ENCODE assay signal across 29 mouse cellular contexts in genomic region chr14:61516471-61517426, GRCm38 (mm10). TPM values are rescaled to one million over a fixed set of nuclear protein-coding genes. Genes with fewer than 3 reads are reported as not detected.
DNase-seq lines count a peak whose midpoint lies in the region; ATAC-seq and TF ChIP-seq lines count a peak whose summit lies in the region.
"Had no signal": no experiment of that assay in that cellular context is flagged by ENCODE, and none has a peak within 500 bp of the region (broad histone marks: within the 10 kb centered on the region; RNA-seq: fewer than 3 reads in every experiment).

No protein-coding gene starts in this region.

- ATAC-seq in liver, embryonic 13.5 days (ENCODE audit: low read depth): peak; percentile 89
- ATAC-seq: CD4-positive, CD25-positive, alpha-beta regulatory T cell, adult 4 months; forebrain, embryonic 13.5 days; hindbrain, postnatal 0 days; intestine, embryonic 15.5 days; midbrain, embryonic 15.5 days had no signal

- H3K79me2 ChIP-seq in MEL (ENCODE audit: control insufficient read depth, insufficient read depth, low read length, poor library complexity) (no peaks in the 10 kb centered on the region), macrophage (ENCODE audit: inconsistent target) (no peaks in the 10 kb centered on the region)

- no peaks in the 10 kb centered on the region for H3K9me3 ChIP-seq in MEL (replicated peaks; ENCODE audit: insufficient read depth, low read length)
- no peaks in the 10 kb centered on the region for H3K9me3 ChIP-seq in liver, embryonic 13.5 days (replicated peaks)
- H3K9me3 ChIP-seq: forebrain, embryonic 13.5 days; heart, embryonic 10.5 days; heart, embryonic 15.5 days; hindbrain, embryonic 12.5 days; intestine, embryonic 15.5 days; midbrain, embryonic 15.5 days; neural tube, embryonic 15.5 days had no signal

- WGBS in liver, embryonic 13.5 days (ENCODE audit: insufficient replicate concordance): 38% methylated on average over 9 of the region's 9 CpGs
- WGBS in macrophage (ENCODE audit: missing documents): 87% methylated on average over 9 of the region's 9 CpGs

- DNase-seq in MEL (ENCODE audit: low read depth, low spot score): peak; percentile 65
- peak; percentile 20 for DNase-seq in c-Kit-positive CD71-positive TER-119-negative erythroid progenitor cells, embryonic 14.5 days (ENCODE audit: low read depth)
- peak; percentile 26 for DNase-seq in liver, embryonic 13.5 days
- no peak for DNase-seq in adrenal gland, adult 18-20 months (ENCODE audit: low spot score in 2 of 2)
- no peak for DNase-seq in retina, postnatal 1 day
- no peak for DNase-seq in right cerebral cortex, postnatal 25 days
- no peak for DNase-seq in frontal cortex, postnatal 14 days (ENCODE audit: low spot score in 2 of 2)
- DNase-seq: adrenal gland, postnatal 10 days; cerebellum, adult 9-10 months; cerebellum, postnatal 36 days; gastrocnemius, postnatal 14 days; heart, adult 11 months; kidney, adult 8-10 months; layer of hippocampus, postnatal 36 days; left cerebral cortex, postnatal 4 days; lung, embryonic 14.5 days; lung, postnatal 14 days; thymus, postnatal 25 days had no signal

- peak overlapping the region; percentile 11; the same call in 1 of the 2 replicates for H3K9ac ChIP-seq in MEL (ENCODE audit: control insufficient read depth, low read depth, low read length, poor library complexity, severe bottlenecking)
- no peak overlapping the region for H3K9ac ChIP-seq in liver, embryonic 13.5 days
- H3K9ac ChIP-seq: forebrain, embryonic 13.5 days; heart, embryonic 15.5 days; hindbrain, embryonic 12.5 days; intestine, embryonic 15.5 days; lung, embryonic 14.5 days; midbrain, embryonic 15.5 days; neural tube, embryonic 15.5 days had no signal

- H3K27ac ChIP-seq in MEL (ENCODE audit: control insufficient read depth, low read depth, low read length) (peak overlapping the region; percentile 46), macrophage (peak overlapping the region; percentile 89; the same call in 1 of the 2 replicates)
- peak overlapping the region; percentile 72 for H3K27ac ChIP-seq in liver, embryonic 13.5 days
- H3K27ac ChIP-seq: forebrain, embryonic 13.5 days; heart, embryonic 10.5 days; heart, embryonic 15.5 days; hindbrain, embryonic 12.5 days; hindbrain, postnatal 0 days; intestine, embryonic 15.5 days; kidney, postnatal 0 days; midbrain, embryonic 15.5 days; neural tube, embryonic 15.5 days had no signal

- no peak for TF ChIP-seq RAD21 in MEL (IDR thresholded peaks at IDR 0.05; ENCODE audit: low read depth, low read length)

- peaks cover 2 to 17% of the 10 kb centered on the region in 2 experiments for H3K4me1 ChIP-seq in MEL (ENCODE audit: control insufficient read depth in 1 of 2, insufficient read depth in 2 of 2, low read length in 2 of 2)
- peaks cover 19% of the 10 kb centered on the region for H3K4me1 ChIP-seq in liver, embryonic 13.5 days (replicated peaks)
- H3K4me1 ChIP-seq: forebrain, embryonic 13.5 days; heart, embryonic 15.5 days; hindbrain, embryonic 12.5 days; intestine, embryonic 15.5 days; midbrain, embryonic 15.5 days; neural tube, embryonic 15.5 days had no signal

- no peaks in the 10 kb centered on the region for H3K27me3 ChIP-seq in MEL (ENCODE audit: control insufficient read depth in 1 of 2, insufficient read depth in 2 of 2, low read length in 2 of 2)
- H3K27me3 ChIP-seq in liver, embryonic 13.5 days: no peaks in the 10 kb centered on the region
- H3K27me3 ChIP-seq: forebrain, embryonic 13.5 days; heart, embryonic 15.5 days; hindbrain, embryonic 12.5 days; intestine, embryonic 15.5 days; midbrain, embryonic 15.5 days; neural tube, embryonic 15.5 days had no signal

- peak overlapping the region in 1 of 2 experiments; percentile 53; a peak in 1 of 4 replicates for H3K4me3 ChIP-seq in MEL (ENCODE audit: control insufficient read depth in 1 of 2, insufficient read depth in 1 of 2, low read depth in 2 of 2, low read length in 2 of 2)
- H3K4me3 ChIP-seq in liver, embryonic 13.5 days (replicated peaks): no peak overlapping the region
- no peak overlapping the region for H3K4me3 ChIP-seq in macrophage (ENCODE audit: inconsistent target)
- H3K4me3 ChIP-seq: forebrain, embryonic 13.5 days; heart, embryonic 10.5 days; heart, embryonic 15.5 days; hindbrain, embryonic 12.5 days; intestine, embryonic 15.5 days; midbrain, embryonic 15.5 days; neural tube, embryonic 15.5 days had no signal

- no peak for TF ChIP-seq POLR2A in MEL (IDR thresholded peaks at IDR 0.05; ENCODE audit: control insufficient read depth in 1 of 2, insufficient read depth in 1 of 2, low read depth in 1 of 2, low read length in 2 of 2, poor library complexity in 1 of 2)

- peak; percentile 78 to 80 for TF ChIP-seq EP300 in MEL (IDR thresholded peaks at IDR 0.05; ENCODE audit: low read depth in 1 of 2, low read length in 2 of 2)

- peak in 1 of 3 experiments; percentile 17; a peak in 1 of 6 replicates for TF ChIP-seq CTCF in MEL (IDR thresholded peaks at IDR 0.05 in 2 of 3, conservative IDR thresholded peaks at IDR 0.05 in 1 of 3; ENCODE audit: control insufficient read depth in 1 of 3, insufficient read depth in 1 of 3, low read depth in 2 of 3, low read length in 3 of 3, poor library complexity in 1 of 3, severe bottlenecking in 1 of 3)

- H3K36me3 ChIP-seq in MEL (ENCODE audit: control insufficient read depth in 1 of 2, insufficient read depth in 2 of 2, low read length in 2 of 2) (peaks cover 0 to 13% of the 10 kb centered on the region in 2 experiments; a peak in 2 of 4 replicates), macrophage (ENCODE audit: inconsistent target) (no peaks in the 10 kb centered on the region)
- no peaks in the 10 kb centered on the region for H3K36me3 ChIP-seq in liver, embryonic 13.5 days
- H3K36me3 ChIP-seq: heart, embryonic 10.5 days; heart, embryonic 15.5 days; hindbrain, embryonic 12.5 days; intestine, embryonic 15.5 days; midbrain, embryonic 15.5 days; neural tube, embryonic 15.5 days had no signal

- peak overlapping the region; percentile 30 for H3K4me2 ChIP-seq in liver, embryonic 13.5 days
- H3K4me2 ChIP-seq: forebrain, embryonic 13.5 days; heart, embryonic 15.5 days; hindbrain, embryonic 12.5 days; intestine, embryonic 15.5 days; lung, embryonic 14.5 days; midbrain, embryonic 15.5 days; neural tube, embryonic 15.5 days had no signal

TF ChIP-seq in MEL, 35 proteins besides CTCF, POLR2A, EP300 and RAD21:
- TF ChIP-seq SMC3 (IDR thresholded peaks at IDR 0.05; ENCODE audit: low read depth, low read length): 0 out of 2 replicates have a peak, but pooled peaks have one; percentile 4
- TF ChIP-seq ETS1 (IDR thresholded peaks at IDR 0.05; ENCODE audit: low read depth, low read length): peak; percentile 16; the same call in 1 of the 2 replicates
- 0 out of 2 replicates have a peak, but pooled peaks have one; percentile 18 for TF ChIP-seq RCOR1 (IDR thresholded peaks at IDR 0.05; ENCODE audit: low read depth, low read length)
- peak; percentile 61 for TF ChIP-seq GATA1 (IDR thresholded peaks at IDR 0.05; ENCODE audit: low read depth, low read length)
- TF ChIP-seq TBP (IDR thresholded peaks at IDR 0.05; ENCODE audit: low read depth, low read length): no peak
- no peak for TF ChIP-seq NELFE (IDR thresholded peaks at IDR 0.05; ENCODE audit: low read depth, low read length)
- TF ChIP-seq MXI1 (IDR thresholded peaks at IDR 0.05; ENCODE audit: low read depth, low read length): 0 out of 2 replicates have a peak, but pooled peaks have one; percentile 26
- no peak for TF ChIP-seq E2F4 (IDR thresholded peaks at IDR 0.05; ENCODE audit: borderline replicate concordance, low read depth, low read length)
- peak; percentile 41; the same call in 1 of the 2 replicates for TF ChIP-seq SIN3A (IDR thresholded peaks at IDR 0.05; ENCODE audit: low read length)
- peak; percentile 51 for TF ChIP-seq TAL1 (IDR thresholded peaks at IDR 0.05; ENCODE audit: low read length)
- TF ChIP-seq TCF12 (IDR thresholded peaks at IDR 0.05; ENCODE audit: low read depth, low read length): peak; percentile 76
- peak; percentile 28; the same call in 1 of the 2 replicates for TF ChIP-seq MAX (IDR thresholded peaks at IDR 0.05; ENCODE audit: low read length)
TF ChIP-seq in MEL: peak in this region for 9.

RNA-seq across cellular contexts. Expression of gene Spryd7, which starts 39.9 kb away (rescaled TPM):
- total RNA-seq in MEL (2012; rRNA removed): 16.4 and 18.5 TPM in 2 replicates
- polyA plus RNA-seq in MEL (2012; ENCODE audit: insufficient read depth in 1 of 2, insufficient read length in 2 of 2, low read depth in 1 of 2, low replicate concordance in 2 of 2, missing spikeins in 1 of 2) (10 to 100 TPM in 1 of 2 experiments, not detected in 1; 14.3 TPM), macrophage (2018) (21.3 to 37.9 TPM (median 22.4 TPM) in 3 replicates)
- polyA plus RNA-seq in liver, embryonic 13.5 days (2015; fragmentation: Nextera tagmentation; extraction: Ambion mirVana): 13.2 TPM in 2 replicates
- 100 to 1,000 TPM in 1 of 26 experiments, 10 to 100 TPM in 19, 1 to 10 TPM in 6; 4.5 to 123 (median 13.9) TPM for total RNA-seq in macrophage (2018; cell fraction: chromatin; rRNA removed)
- total RNA-seq in macrophage (2018; cell fraction: cytosol; rRNA removed): 100 to 1,000 TPM in 1 of 26 experiments, 10 to 100 TPM in 25; 16.2 to 106 (median 30.5) TPM
- 10 to 100 TPM in 25 of 26 experiments, 1 to 10 TPM in 1; 8.9 to 90.3 (median 25.4) TPM for total RNA-seq in macrophage (2018; cell fraction: nucleus; rRNA removed)
- total RNA-seq in adrenal gland, adult 18-20 months (2021): 10 to 100 TPM; 17.7 to 22.3 TPM

Comparison
In these comparisons a context has a peak if more than half of its experiments do, and no peak if none do; other contexts are left out.
1. DNase-seq: peak in MEL (single experiment), c-Kit-positive CD71-positive TER-119-negative erythroid progenitor cells, embryonic 14.5 days (single experiment) and liver, embryonic 13.5 days (single experiment); none in adrenal gland, adult 18-20 months (0 of 2), retina, postnatal 1 day (single experiment), right cerebral cortex, postnatal 25 days (single experiment) and frontal cortex, postnatal 14 days (0 of 2).
2. Peak in every context shown above with its lines, with median percentiles within 50 percentile points of each other: H3K27ac ChIP-seq.